Mouse (Mus musculus): ENCODE results near the gene H2-Oa. TPM values are rescaled to one million over a fixed set of nuclear protein-coding genes. Genes with fewer than 3 reads are reported as not detected.

The H2-Oa gene
- polyA plus RNA-seq, 1 experiment from 2014 or later: not detected

GRCm38 (mm10) chr17:34093199-34093874 lies 1.2 kb downstream of the H2-Oa start:
- 0 out of 2 replicates have a peak overlapping the region, but pooled peaks have one; percentile 11 for H3K4me2 ChIP-seq (ENCODE audit: low read length)
- no peaks in the 10 kb centered on the region for H3K36me3 ChIP-seq (ENCODE audit: control insufficient read depth, insufficient read depth, low read length)
- ATAC-seq (ENCODE audit: insufficient number of reproducible peaks, insufficient read depth, low FRiP score, low read depth): peak; percentile 52
- no peak overlapping the region for H3K4me3 ChIP-seq (ENCODE audit: control insufficient read depth in 1 of 2, insufficient read depth in 1 of 2, low read depth in 1 of 2, low read length in 2 of 2)
- H3K9me3 ChIP-seq (ENCODE audit: control insufficient read depth, low read length): no peaks in the 10 kb centered on the region
- H3K4me1 ChIP-seq (ENCODE audit: control insufficient read depth in 2 of 2, insufficient read depth in 2 of 2, low read length in 2 of 2): peaks cover 0 to 11% of the 10 kb centered on the region in 2 experiments; a peak in 2 of 4 replicates
- 25% methylated on average over 7 of the region's 7 CpGs for WGBS
- H3K27ac ChIP-seq (replicated peaks in 1 of 2; ENCODE audit: control insufficient read depth in 1 of 2, insufficient read depth in 1 of 2, low read depth in 2 of 2, low read length in 2 of 2): no peak overlapping the region
- no peak overlapping the region for H3K9ac ChIP-seq (ENCODE audit: low read length)
- H3K27me3 ChIP-seq (ENCODE audit: control insufficient read depth, insufficient read depth, low read length): no peaks in the 10 kb centered on the region

GRCm38 (mm10) chr17:34094283-34095035 lies 2.3 kb downstream of the H2-Oa start:
- 82% methylated on average over 27 of the region's 27 CpGs for WGBS

GRCm38 (mm10) chr17:34096497-34097010 lies 4.4 kb downstream of the H2-Oa start:
- no peak overlapping the region for H3K27ac ChIP-seq (replicated peaks in 1 of 2; ENCODE audit: control insufficient read depth in 1 of 2, insufficient read depth in 1 of 2, low read depth in 2 of 2, low read length in 2 of 2)
- H3K27me3 ChIP-seq (ENCODE audit: control insufficient read depth, insufficient read depth, low read length): no peaks in the 10 kb centered on the region
- no peaks in the 10 kb centered on the region for H3K36me3 ChIP-seq (ENCODE audit: control insufficient read depth, insufficient read depth, low read length)
- WGBS: 65% methylated on average over 3 of the region's 3 CpGs
- no peak overlapping the region for H3K9ac ChIP-seq (ENCODE audit: low read length)
- H3K4me3 ChIP-seq (ENCODE audit: control insufficient read depth in 1 of 2, insufficient read depth in 1 of 2, low read depth in 1 of 2, low read length in 2 of 2): no peak overlapping the region
- no peak overlapping the region for H3K4me2 ChIP-seq (ENCODE audit: low read length)
- H3K4me1 ChIP-seq (ENCODE audit: control insufficient read depth in 2 of 2, insufficient read depth in 2 of 2, low read length in 2 of 2): peaks cover 6 to 15% of the 10 kb centered on the region in 2 experiments; a peak in 2 of 4 replicates
- no peaks in the 10 kb centered on the region for H3K9me3 ChIP-seq (ENCODE audit: control insufficient read depth, low read length)
- no peak for ATAC-seq (ENCODE audit: insufficient number of reproducible peaks, insufficient read depth, low FRiP score, low read depth)

More at GRCm38 (mm10) chr17:34094283-34095035, 2.3 kb downstream of the H2-Oa start:
- Histone ChIP-seq H3K9me3 (ENCODE audit: control insufficient read depth, low read length) (no peaks in the 10 kb centered on the region), H3K4me3 (ENCODE audit: control insufficient read depth in 1 of 2, insufficient read depth in 1 of 2, low read depth in 1 of 2, low read length in 2 of 2) (no peak overlapping the region), H3K27ac (replicated peaks in 1 of 2; ENCODE audit: control insufficient read depth in 1 of 2, insufficient read depth in 1 of 2, low read depth in 2 of 2, low read length in 2 of 2) (no peak overlapping the region), H3K4me2 (ENCODE audit: low read length) (no peak overlapping the region), H3K9ac (ENCODE audit: low read length) (no peak overlapping the region), H3K27me3 (ENCODE audit: control insufficient read depth, insufficient read depth, low read length) (no peaks in the 10 kb centered on the region), H3K4me1 (ENCODE audit: control insufficient read depth in 2 of 2, insufficient read depth in 2 of 2, low read length in 2 of 2) (peaks cover 6 to 15% of the 10 kb centered on the region in 2 experiments; a peak in 2 of 4 replicates), H3K36me3 (ENCODE audit: control insufficient read depth, insufficient read depth, low read length) (no peaks in the 10 kb centered on the region)
- ATAC-seq (ENCODE audit: insufficient number of reproducible peaks, insufficient read depth, low FRiP score, low read depth): no peak

GRCm38 (mm10) chr17:34097272-34097671 lies 5.1 kb downstream of the H2-Oa start:
- Histone ChIP-seq H3K9ac (ENCODE audit: low read length) (no peak overlapping the region), H3K4me2 (ENCODE audit: low read length) (no peak overlapping the region), H3K27me3 (ENCODE audit: control insufficient read depth, insufficient read depth, low read length) (no peaks in the 10 kb centered on the region), H3K27ac (replicated peaks in 1 of 2; ENCODE audit: control insufficient read depth in 1 of 2, insufficient read depth in 1 of 2, low read depth in 2 of 2, low read length in 2 of 2) (no peak overlapping the region), H3K4me1 (ENCODE audit: control insufficient read depth in 2 of 2, insufficient read depth in 2 of 2, low read length in 2 of 2) (peaks cover 6 to 13% of the 10 kb centered on the region in 2 experiments; a peak in 2 of 4 replicates), H3K4me3 (ENCODE audit: control insufficient read depth in 1 of 2, insufficient read depth in 1 of 2, low read depth in 1 of 2, low read length in 2 of 2) (no peak overlapping the region), H3K9me3 (ENCODE audit: control insufficient read depth, low read length) (no peaks in the 10 kb centered on the region), H3K36me3 (ENCODE audit: control insufficient read depth, insufficient read depth, low read length) (no peaks in the 10 kb centered on the region)
- 68% methylated on average over 5 of the region's 5 CpGs for WGBS
- ATAC-seq (ENCODE audit: insufficient number of reproducible peaks, insufficient read depth, low FRiP score, low read depth): no peak

GRCm38 (mm10) chr17:34098709-34099479 lies 6.8 kb downstream of the H2-Oa start:
- ATAC-seq (ENCODE audit: insufficient number of reproducible peaks, insufficient read depth, low FRiP score, low read depth): no peak
- Histone ChIP-seq H3K27ac (replicated peaks in 1 of 2; ENCODE audit: control insufficient read depth in 1 of 2, insufficient read depth in 1 of 2, low read depth in 2 of 2, low read length in 2 of 2) (0 out of 4 replicates have a peak overlapping the region, but pooled peaks of 1 of the 2 experiments have one; percentile 14), H3K9ac (ENCODE audit: low read length) (no peak overlapping the region), H3K27me3 (ENCODE audit: control insufficient read depth, insufficient read depth, low read length) (no peaks in the 10 kb centered on the region), H3K36me3 (ENCODE audit: control insufficient read depth, insufficient read depth, low read length) (no peaks in the 10 kb centered on the region), H3K9me3 (ENCODE audit: control insufficient read depth, low read length) (no peaks in the 10 kb centered on the region), H3K4me1 (ENCODE audit: control insufficient read depth in 2 of 2, insufficient read depth in 2 of 2, low read length in 2 of 2) (peaks cover 5 to 6% of the 10 kb centered on the region in 2 experiments; a peak in 2 of 4 replicates), H3K4me3 (ENCODE audit: control insufficient read depth in 1 of 2, insufficient read depth in 1 of 2, low read depth in 1 of 2, low read length in 2 of 2) (no peak overlapping the region), H3K4me2 (ENCODE audit: low read length) (no peak overlapping the region)
- 36% methylated on average over 10 of the region's 10 CpGs for WGBS

- no peak for ATAC-seq (ENCODE audit: insufficient number of reproducible peaks, insufficient read depth, low FRiP score, low read depth)
- 58% methylated on average over 5 of the region's 5 CpGs for WGBS
- Histone ChIP-seq H3K27me3 (ENCODE audit: control insufficient read depth, insufficient read depth, low read length) (no peaks in the 10 kb centered on the region), H3K36me3 (ENCODE audit: control insufficient read depth, insufficient read depth, low read length) (no peaks in the 10 kb centered on the region), H3K4me1 (ENCODE audit: control insufficient read depth in 2 of 2, insufficient read depth in 2 of 2, low read length in 2 of 2) (peaks cover 5 to 6% of the 10 kb centered on the region in 2 experiments; a peak in 1 of 4 replicates), H3K4me3 (ENCODE audit: control insufficient read depth in 1 of 2, insufficient read depth in 1 of 2, low read depth in 1 of 2, low read length in 2 of 2) (no peak overlapping the region), H3K9me3 (ENCODE audit: control insufficient read depth, low read length) (no peaks in the 10 kb centered on the region), H3K27ac (replicated peaks in 1 of 2; ENCODE audit: control insufficient read depth in 1 of 2, insufficient read depth in 1 of 2, low read depth in 2 of 2, low read length in 2 of 2) (no peak overlapping the region), H3K9ac (ENCODE audit: low read length) (no peak overlapping the region), H3K4me2 (ENCODE audit: low read length) (no peak overlapping the region)
Measured at GRCm38 (mm10) chr17:34099531-34099930, 7.4 kb downstream of the H2-Oa start.

GRCm38 (mm10) chr17:34101185-34101584 lies 9.0 kb downstream of the H2-Oa start:
- ATAC-seq (ENCODE audit: insufficient number of reproducible peaks, insufficient read depth, low FRiP score, low read depth): 0 out of 2 replicates have a peak, but pooled peaks have one; percentile 11
- Histone ChIP-seq H3K4me3 (ENCODE audit: control insufficient read depth in 1 of 2, insufficient read depth in 1 of 2, low read depth in 1 of 2, low read length in 2 of 2) (no peak overlapping the region), H3K4me2 (ENCODE audit: low read length) (no peak overlapping the region), H3K27me3 (ENCODE audit: control insufficient read depth, insufficient read depth, low read length) (no peaks in the 10 kb centered on the region), H3K4me1 (ENCODE audit: control insufficient read depth in 2 of 2, insufficient read depth in 2 of 2, low read length in 2 of 2) (peaks cover 5 to 6% of the 10 kb centered on the region in 2 experiments; a peak in 1 of 4 replicates), H3K9ac (ENCODE audit: low read length) (no peak overlapping the region), H3K27ac (replicated peaks in 1 of 2; ENCODE audit: control insufficient read depth in 1 of 2, insufficient read depth in 1 of 2, low read depth in 2 of 2, low read length in 2 of 2) (no peak overlapping the region), H3K36me3 (ENCODE audit: control insufficient read depth, insufficient read depth, low read length) (no peaks in the 10 kb centered on the region), H3K9me3 (ENCODE audit: control insufficient read depth, low read length) (no peaks in the 10 kb centered on the region)
- 26% methylated on average over 5 of the region's 5 CpGs for WGBS
